Mouse (Mus musculus): Measurements from ENCODE around the gene Draxin.

GRCm38 (mm10) chr4:148160436-148161390 is 30.2 kb upstream of the Draxin start, which contains the start of the genes Fbxo44 and Fbxo2:
- TF ChIP-seq POLR2A (IDR thresholded peaks at IDR 0.05; ENCODE audit: low read depth, low read length), result no peak
- no peak for TF ChIP-seq CTCF (IDR thresholded peaks at IDR 0.05; ENCODE audit: extremely low read depth, insufficient read length, insufficient replicate concordance, low read depth, low read length)

All from small intestine, adult 2 months (tissue).